Mouse (Mus musculus) cerebellum, postnatal 14 days (tissue): ENCODE results near the gene Fbxo42.

ENCODE experiments used
- DNase-seq, 2 experiments: peaks; one replicate each; pipeline ENCODE4 v3.0.0; 2021; ENCODE audit warnings: mixed read lengths in 2 of 2

The Fbxo42 gene

DNA sequence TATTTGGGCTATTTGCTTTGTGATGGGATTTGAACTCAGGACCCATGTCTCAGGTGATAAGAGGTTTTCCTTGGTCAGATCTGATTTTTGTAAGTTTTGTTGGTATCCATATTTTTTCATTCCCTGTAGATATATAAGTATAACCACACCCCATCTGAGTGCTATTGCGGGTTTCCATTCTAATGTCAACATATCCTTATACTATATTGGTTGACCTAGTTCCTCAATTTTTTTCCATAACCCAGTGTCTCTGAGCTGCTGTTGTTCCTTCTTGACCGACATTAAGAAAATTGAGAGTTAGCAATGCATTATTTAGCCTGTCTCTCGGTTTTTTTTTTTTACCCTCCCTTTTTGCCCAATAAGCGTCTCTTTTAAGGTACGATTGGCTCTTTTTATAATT lies 75.0 kb downstream of the Fbxo42 start:
- no peak for DNase-seq

DNA sequence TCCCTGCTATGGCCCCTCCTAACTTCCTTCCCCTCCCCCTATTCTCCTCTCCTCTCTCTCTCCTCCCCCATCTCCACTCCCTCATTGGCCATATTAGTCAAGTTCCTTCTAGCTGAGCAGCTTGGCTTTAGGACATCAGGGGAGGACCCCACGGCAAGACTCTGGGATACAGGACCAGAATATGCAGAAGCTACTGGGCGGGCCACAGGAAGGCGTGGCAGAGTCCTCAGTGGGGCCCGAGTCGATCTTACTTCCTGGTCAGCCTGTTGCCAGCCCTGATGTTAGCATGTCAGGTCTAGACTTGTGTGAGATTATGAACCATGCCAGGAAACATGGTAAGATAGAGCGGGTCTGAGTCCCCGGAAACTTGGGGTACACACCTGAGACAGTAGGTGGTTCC lies 81.0 kb downstream of the Fbxo42 start:
- DNase-seq, result no peak

DNA sequence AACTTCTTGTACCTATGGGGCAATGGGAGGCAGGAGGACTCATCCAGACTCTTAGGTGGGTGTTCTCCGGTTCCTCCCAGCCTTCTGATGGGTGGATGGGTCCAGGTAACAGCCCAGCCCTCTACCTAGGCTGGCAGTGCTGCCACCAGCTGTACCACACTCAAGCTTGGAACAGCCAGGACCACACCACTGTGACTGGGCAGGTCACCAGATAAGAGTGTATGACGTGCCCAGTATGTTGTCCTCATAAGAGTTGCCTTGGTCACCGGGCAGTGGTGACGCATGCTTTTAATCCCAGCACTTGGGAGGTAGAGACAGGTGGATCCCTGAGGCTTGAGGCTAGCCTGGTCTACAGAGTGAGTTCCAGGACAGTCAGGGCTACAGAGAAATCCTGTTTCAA lies 85.5 kb downstream of the Fbxo42 start:
- DNase-seq, result no peak

DNA sequence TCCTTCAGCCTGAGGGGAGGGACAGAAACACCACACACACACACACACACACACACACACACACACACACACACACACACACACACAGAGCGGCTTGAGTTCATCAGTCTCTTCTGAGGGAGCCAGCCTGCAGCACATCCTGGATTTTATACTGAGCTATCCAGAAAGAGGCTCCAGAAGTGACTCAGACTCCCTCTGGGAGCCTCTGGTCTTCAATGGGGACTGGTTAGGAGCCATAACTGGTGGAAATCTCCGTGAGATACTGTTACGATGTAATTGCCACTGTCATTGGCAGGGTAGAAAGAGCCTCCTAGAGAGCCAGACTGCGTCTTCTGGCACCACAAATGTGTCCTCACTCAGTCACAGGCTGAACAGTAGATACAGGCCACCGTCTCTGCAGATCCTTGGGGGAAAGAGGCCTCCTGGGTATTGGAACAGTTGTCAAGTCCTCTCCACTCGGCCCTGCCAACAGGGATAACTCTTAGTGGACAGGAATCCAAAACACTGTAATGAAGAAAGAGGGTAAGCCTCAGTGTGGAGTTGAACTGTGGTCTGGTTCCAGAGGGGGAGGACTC lies 87.9 kb downstream of the Fbxo42 start:
- DNase-seq, result no peak

DNA sequence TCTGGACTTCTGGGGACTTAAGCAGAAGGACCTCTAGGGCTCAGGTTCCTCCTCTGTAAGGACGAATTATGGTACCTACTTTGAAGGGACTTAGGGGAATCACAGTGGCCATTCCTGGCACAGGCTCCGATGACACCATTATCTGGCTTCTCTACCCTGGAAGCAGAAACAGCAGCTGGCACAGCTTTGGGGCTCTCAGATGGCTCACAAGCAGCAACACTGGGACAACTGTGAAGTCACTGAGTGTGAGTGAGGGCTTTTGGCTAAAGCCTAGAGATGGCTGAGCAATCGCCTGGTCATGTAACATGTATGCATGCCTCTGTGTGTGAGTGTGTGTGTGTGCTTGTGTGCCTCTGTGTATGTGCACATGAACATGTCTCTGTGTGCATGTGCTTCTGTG lies 89.1 kb downstream of the Fbxo42 start:
- peak in 1 of 2 experiments; percentile 52 for DNase-seq

DNA sequence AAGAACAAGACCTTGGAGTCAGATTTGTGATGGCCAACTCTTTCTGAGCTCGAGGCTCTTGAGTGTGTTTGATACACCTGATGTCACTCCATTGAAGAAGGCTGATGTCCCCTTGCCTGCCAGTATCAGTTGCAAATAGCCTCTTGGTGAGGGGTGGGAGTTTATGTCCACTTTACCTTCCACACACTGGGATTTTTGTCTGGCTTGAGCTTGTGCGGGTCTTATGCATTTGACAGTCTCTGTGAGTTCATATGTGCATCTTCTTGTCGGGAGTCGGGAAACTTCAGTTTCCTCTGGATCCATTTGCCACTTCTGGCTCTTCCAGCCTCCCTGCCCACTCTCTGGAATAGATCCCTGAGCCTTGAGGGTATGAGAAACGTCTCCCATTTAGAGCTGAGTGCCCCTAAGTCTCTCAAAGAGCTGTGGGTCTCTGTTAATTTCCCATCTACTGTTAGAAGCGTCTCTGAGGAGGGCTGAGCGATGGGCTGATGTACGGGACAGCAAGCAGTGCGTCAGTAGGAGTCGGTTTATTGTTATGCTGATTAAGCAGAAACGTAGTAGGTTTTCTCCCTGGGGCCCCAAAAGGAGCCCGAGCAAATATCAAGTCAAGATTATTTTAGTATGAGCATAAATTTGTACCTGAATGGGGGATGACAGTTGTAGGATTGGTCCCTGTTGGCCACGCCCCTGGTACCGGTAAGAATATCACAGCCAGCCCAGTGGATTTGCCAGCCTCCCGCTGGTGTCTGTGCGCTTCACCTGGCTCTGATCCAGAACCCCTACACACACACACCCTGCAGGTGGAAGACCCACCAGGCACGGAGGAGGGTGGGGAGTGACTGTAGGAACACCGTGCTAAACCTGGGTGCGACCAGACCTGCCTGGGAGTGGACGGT lies 91.0 kb downstream of the Fbxo42 start:
- DNase-seq, result peak; percentile 43 to 47

DNA sequence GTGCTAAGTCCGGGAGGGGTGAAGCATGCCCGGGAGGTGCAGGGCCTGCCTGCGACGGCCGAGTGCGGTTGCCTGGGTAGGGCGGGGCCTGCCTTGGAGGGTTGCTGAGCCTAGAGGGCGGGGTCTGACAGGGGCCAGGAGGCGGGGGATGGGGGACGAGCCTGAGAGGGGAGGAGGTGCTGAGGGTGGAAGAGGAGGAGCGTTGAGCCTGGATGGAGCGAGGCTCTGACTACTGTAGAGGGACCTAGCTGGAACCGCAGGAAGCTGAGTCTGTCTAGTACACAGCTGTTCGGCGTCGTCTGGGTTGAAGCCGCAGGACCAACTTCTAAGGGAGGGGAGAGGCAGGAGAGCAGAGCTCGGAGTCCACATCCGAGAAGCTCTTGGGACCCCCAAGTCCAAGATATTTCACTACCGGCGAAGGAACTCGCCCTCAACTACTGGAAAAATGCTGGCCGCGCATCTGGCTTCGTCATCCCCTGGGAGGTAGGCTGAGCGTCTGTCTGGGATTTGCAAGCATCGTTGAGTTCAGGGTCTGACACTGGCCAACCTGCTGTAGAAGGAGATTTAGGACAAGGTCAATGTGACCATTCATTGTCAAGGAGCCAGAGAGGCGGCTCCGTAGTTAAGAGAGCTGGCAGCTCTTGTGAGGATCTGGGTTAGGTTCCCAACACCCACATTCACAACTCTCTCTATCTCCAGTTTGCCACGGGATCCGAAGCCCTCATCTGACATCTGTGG lies 91.8 kb downstream of the Fbxo42 start, which contains the start of gene Arhgef19:
Arhgef19 (plus strand) TSS at position 112 of the 738 bp plus-strand sequence.
- peak; percentile 64 to 70 for DNase-seq

DNA sequence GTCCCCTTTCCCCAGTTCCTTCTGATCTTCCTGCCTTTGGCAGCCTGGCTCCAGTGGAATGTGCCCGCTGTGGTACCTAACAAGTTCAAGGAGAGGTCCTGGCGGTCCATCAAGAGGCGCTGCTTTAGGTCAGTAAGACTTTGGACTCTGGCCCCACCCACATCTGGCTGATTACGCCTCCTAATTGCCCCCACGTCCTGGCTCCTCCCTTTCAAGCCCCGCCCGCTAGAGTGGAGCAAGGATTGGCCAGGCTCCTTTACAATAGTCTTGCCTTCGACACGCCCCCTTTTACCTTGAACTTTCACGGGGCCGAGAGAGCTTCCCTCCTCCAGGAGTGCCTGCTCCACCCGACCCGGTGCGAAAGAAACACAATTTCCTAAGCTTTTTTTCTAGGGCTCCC lies 92.9 kb downstream of the Fbxo42 start:
- DNase-seq, result no peak

DNA sequence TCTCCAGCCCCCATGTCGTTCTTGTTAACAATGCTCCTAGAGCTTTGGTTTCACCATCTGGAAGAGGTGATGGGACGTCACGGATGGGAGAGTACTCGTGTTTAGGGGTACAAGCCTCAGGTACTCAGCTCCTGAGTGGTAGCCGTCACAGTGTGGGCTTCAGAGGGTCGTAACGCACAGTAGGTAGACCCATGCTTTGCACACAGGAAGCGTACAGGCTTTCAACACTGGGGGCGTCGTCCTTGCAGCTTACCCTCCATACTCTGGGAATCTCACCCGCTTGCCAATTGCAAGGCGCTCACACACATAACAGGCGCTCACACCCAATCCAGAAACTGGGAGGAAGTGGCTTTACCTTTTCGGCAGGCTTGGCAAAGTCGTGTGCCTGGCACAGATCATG lies 94.1 kb downstream of the Fbxo42 start:
- no peak for DNase-seq

DNA sequence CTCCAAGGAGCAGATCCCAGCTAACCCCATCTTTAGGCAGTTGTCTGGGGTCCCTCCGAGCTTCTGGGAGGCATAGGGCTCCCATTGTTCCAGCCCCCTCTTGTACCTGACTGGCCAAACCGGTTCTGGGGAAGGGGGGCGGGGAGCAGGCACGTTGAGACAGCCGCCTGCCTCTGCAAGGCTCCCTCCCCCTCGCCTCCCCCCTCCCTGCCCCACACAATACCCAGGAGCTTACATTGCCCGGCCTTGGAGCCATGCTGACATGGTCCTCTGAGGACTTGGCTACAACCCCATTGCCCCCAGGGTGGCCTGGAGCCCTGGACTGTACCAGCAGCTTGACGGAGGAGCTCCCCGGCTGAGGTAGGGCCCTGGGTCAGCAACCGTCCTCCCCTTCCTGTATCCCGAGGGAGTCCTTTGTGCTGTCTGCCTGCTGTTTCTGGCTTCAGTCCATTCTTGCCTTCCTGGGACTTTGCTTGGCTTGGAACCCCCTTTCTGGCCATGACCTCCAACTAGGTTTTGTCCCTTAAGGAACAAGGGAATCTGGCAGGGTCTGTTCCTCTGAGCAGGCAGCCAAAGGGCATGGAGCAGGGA lies 95.0 kb downstream of the Fbxo42 start:
- no peak for DNase-seq

DNA sequence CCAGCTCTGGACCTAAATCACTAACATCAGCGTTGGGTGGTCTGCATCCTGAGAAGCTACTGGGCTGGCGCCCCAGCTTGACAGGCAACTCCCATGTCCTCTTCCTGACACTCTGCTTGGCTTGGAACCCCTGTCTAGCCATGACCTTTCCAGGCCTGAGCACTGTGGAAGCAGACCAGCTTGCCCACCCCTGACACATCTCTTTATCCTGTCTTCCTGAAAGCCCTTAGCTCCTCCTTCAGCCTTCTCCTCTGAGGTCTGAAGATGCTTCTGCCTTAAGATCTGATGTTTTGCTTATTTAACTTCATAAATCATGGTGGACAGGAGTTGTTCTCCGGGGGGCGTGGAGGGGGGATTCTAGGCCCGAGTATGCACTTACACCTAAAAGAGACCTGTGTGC lies 95.9 kb downstream of the Fbxo42 start:
- DNase-seq, result no peak

DNA sequence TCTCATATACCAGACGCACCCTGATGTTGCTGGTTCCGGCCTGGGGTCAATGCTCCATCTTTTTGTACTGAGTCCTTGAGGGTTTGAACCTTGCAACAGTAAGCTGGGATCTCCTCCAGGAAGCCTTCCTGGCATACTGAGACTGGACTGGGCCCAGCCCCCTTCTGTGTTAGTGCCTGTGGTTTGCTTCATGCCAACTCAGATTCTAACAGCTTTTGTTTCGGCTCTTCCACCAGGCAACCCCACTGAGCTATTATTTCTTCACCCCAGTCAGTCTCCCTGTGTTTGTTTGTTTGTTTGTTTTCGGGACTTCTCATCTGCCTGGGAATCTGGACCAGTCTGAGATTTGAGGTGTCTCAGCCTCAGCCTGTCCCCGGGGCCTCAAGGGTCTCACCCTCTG lies 96.7 kb downstream of the Fbxo42 start:
- DNase-seq, result no peak

DNA sequence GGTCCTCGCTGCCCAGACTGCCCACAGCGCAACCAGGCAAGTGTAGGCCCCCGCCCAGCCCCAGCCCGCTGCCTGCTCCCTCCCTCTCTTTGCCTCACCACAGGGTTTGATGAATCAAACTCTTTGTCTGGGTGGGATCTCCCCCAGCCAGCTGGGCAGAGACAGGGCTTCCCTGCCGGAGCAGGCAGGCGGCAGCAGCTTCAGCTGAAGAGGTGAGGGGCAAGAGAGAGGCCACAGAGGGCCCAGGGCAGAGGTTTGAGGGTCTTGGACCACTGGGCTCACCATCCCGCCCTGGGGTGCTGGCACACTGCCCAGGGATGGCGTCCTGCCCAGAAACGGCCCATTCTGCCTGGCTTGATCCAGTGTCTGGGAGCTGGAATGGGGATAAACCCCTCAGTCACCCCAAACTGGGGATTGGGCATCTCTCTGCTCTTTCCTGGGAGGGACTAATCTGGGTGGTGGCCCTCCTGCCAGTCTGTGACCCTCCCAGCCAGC lies 97.3 kb downstream of the Fbxo42 start:
- peak; percentile 77 to 87 for DNase-seq

DNA sequence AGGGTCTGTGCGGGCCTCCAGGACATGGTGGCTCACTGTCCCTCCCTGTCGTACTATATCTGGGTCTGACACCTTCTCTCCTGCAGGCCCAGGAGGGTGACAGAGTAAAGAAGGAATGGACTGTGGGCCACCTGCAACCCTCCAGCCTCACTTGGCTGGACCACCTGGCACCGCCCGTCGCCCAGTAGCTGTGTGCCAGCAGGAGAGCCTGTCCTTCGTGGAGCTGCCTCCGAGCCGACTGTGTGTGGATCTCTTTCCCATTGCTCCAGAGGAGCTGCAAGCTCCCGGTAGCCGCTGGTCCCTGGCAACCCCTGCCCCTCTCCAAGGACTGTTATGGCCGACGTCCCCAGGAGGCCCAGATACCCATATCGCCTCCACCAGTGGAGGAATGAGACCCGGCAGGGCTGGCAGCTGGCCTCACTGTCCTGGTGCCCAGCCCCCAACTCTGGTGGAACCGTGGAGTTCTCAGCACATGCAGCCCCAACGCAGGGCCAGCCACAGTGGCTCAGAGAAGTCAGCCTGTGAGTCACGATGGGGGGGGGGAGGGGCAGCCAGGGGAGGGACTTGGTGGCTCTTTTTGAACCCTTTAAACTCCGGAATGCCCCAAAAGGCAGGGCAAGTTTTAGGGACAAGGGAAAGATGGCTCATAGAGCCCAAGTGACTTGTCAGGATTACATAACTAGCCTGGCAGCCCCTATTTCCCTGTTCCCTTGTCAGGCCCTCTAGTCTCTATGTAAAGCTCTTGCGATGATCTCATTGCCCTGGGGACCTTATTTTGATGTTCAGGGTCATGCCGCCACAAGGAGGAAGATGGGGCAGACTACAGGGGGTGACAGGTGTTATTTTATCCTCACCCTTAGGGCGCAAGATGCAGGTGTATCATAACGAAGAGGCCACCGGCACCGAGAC lies 98.6 kb downstream of the Fbxo42 start:
- peak in 1 of 2 experiments; percentile 47 for DNase-seq

DNA sequence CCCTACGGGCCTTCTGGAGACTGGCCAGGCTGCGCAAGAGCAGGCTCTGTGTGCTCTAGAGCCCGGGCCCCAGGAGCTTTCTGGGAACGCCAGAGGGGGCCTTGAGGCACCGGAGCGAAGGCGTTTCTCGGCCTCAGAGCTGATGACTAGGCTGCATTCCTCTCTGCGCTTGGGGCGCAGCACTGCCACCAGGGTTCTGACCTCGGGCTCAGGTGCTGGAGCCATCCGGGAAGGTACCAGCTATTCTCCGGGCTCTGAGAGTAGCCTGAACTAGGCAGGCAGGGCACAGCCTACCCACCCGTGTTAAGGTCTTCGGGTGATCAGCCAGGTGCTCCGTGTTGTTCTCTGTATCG lies 99.3 kb downstream of the Fbxo42 start:
- no peak for DNase-seq

DNA sequence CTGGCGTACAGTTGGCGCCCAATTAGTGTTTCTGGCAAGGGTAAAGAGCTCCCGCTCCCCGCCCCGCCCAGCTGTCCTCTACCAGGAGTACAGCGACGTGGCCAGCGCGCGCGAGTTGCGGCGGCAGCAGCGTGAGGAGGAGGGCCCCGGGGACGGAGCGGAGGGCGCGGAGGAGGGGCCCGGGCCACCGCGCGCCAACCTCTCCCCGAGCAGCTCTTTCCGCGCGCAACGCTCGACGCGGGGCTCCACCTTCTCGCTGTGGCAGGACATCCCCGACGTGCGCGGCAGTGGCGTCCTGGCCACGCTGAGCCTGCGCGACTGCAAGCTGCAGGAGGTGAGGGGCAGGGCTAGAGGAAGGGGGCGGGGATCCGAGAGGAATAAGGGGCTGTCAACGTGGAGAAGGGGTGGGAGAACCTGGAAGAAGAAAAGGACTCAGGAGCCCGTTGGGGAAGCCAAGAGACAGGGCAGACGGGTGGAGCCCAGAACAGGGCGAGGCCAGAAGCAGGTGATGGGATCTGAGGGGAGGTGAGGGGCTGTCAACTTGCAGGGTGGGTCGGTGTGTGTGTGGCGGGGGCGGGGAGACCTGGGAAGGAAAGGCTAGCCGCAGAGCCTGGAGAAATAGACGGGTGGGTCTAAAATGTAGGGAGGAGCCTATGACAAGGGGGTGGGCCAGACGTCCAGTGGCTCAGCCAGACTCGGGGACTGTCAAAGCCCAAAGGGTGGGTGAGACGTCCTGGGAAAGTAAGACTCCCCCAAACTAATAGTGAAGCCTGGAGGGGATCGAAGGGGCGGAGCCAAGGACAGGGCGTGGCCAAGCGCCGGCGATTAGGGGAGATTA lies 100.3 kb downstream of the Fbxo42 start:
- peak in 1 of 2 experiments; percentile 61 for DNase-seq

DNA sequence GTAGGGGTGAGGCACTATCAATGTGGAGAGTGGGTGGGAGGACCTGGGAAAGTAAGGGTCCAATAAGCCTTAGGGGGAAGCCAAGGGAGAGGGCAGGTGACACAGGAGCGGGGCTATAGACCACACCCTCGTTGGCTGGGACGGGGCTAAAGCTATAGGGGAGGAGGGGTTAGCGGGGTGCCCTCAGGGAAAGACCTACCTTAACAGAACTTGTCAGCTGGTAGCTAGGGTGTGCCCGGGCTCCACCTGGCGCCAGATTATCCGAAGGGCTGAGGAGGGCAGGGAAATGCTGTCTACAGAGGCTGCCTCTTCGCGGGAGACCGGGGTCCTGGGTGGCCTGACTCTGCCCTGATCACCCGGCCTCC lies 100.9 kb downstream of the Fbxo42 start:
- DNase-seq, result no peak

DNA sequence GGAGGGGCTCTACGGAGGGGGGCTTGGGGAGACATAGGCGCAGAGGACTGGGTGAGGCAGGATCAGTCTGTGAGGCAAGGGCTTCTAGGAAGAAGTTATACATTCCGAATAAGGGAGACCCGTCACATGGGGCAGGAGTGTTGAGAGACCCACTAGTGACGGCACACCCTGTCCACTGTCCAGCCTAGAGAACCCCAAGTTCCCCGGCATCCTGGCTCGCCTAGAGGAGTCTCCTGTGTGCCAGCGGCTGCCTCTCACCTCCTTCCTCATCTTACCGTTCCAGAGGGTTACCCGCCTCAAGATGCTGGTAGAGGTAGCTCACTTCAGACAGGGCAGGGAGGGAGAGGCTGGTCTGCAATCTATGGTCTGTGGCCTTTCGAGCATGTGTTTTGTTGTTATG lies 101.7 kb downstream of the Fbxo42 start:
- DNase-seq, result no peak

DNA sequence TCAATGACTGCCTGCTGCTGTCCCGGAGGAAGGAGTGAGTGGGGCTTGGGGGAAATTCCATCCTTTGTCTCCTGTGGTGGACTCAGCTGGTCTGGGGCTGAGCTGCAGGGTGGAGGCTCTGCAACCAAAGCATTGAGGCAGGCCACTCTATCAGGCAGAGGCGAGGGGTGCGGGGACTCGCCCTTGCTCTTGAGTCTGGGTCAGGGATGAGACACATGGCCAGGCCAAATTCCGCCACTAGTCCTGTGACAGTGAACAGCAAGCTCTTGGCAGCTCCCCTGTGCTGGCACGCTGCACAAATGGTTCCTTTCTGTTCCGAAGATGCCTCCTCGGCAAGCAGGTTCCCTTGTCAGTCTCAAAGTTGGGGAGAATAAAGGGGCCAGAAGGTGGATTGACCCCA lies 103.4 kb downstream of the Fbxo42 start:
- peak; percentile 81 to 83 for DNase-seq

DNA sequence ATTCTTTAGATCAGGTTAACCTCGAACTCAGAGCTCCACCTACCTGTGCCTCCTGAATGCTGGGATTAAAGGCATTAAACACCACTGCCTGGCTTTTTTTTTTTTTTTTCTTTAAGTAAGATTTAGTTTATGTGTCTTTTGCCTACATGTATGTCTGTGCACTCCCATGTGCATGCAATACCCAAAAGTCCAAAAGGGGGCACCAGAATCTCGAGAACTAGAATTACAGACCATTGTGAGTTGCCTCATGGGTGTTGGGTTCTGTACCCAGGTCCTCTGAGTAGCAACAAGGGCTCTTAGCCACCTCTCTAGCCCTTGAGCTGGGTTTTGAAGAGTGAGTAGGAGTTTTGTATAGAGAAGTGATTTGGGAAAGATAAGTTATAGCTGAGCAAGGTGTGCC lies 104.9 kb downstream of the Fbxo42 start:
- no peak for DNase-seq
